Mouse (Mus musculus) liver, adult (tissue): ENCODE measurements around the gene Mertk.

Experiments used
- GATA4 ChIP-seq: IDR thresholded peaks from 2 replicates; pipeline ENCODE4 v1.6.1; 2014; ENCODE audit warnings: mild to moderate bottlenecking, low read length; ENCODE audit not compliant: insufficient replicate concordance

Mertk gene

DNA sequence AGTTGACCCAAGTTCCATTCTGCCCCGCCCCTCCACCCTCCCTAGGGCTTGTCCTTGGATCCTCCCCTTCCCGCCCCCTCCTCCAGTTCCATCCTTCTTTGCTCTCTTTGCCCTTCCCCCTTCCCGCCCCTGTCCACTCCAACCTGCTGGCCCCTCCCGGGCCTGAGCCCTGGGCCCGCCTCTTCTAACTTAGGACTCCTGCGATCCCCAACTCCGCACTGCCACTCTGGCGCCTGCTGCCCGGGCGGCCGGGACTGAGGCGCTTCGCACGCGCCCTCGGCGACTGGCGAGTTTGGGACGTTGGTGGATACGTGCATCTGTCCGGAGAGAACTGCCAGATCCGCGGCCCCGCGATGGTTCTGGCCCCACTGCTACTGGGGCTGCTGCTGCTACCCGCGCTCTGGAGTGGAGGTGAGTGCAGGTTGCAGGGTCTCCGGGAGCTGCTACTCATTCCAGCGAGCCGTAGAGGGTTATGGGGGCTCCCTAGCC lies at the start of gene Mertk:
Mertk (plus strand) TSS at position 264 of the 489 bp plus-strand sequence.
- no peak; the same call in 1 of the 2 replicates for TF ChIP-seq GATA4

DNA sequence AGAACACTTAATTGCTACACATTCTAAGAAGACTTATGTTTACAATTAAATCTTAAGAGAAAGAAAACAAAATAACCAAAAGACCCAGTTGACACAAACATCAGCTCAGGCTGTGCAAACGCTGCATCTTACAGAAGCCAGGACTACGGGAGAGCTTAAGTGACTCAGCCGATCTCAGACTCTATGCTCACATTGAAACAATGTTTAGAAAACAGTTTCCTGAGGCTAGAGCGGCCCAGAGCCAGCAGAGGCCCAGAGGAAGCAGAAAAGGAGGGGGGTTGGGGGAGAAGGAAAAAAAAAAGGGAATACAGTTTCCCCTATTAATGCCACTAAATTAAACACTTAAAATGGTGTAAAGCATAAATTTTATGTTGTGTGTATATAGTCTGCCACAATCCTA lies 18.1 kb upstream of the Mertk start:
- no peak for TF ChIP-seq GATA4

DNA sequence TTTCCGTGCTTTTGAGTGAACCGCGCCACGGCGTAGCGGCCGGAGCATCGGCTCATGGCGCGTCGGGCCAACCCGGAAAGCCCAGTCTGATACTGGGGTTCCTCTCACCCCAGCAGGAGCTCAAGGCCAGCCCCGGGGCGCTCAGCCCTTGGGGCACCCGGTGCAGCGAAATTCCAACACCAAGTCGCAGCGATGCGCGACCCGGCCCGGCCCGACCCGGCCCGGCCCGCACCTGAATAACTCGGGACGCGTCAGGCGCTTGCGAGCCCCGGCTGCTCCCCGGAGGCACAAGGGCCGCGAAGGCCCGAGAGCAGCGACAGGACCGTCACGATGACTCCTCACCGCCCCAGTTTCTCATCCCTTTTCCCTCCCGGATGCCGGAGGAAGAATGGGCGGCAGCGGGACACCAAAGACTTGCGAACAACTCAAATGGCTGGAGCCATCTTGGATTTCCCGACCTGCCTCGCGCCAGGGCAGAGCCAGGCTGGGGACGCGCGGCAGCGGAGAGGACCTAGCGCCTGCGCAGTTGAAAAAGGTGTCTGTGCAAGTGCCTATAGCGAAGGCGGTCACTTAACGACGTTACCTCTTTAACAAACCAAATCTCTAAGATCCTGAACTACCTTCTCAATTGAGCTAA lies 11.7 kb upstream of the Mertk start, which contains the start of gene Anapc1:
Anapc1 (minus strand) TSS at position 471 of the 637 bp plus-strand sequence.
- TF ChIP-seq GATA4: no peak; the same call in 1 of the 2 replicates

DNA sequence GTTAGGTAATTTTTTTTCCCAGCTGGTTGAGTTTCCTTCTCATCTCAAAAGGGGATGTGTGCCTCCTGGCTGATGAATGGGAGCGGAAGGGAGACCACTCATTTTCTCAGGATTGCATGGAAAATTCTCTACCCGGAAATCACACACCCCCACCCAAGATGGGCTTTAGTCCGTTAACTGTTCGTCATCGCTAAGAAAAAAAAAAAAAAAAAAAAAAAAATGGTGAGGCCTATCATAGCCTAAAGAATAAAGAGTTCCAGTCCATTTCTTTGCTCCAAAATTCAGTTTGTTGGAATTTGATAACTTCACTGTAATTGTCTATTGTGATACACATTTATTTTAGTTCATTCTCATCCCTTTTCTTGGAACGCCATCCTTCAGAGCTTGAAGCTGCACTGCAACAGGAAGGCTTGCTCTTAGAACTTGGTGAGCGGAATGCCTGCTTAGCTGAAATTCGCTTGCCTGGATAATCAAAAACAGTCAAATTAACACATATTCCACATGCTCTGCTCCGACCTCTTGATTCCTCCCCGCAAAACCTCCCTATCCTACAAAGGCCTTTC lies 11.1 kb upstream of the Mertk start:
- TF ChIP-seq GATA4: no peak

DNA sequence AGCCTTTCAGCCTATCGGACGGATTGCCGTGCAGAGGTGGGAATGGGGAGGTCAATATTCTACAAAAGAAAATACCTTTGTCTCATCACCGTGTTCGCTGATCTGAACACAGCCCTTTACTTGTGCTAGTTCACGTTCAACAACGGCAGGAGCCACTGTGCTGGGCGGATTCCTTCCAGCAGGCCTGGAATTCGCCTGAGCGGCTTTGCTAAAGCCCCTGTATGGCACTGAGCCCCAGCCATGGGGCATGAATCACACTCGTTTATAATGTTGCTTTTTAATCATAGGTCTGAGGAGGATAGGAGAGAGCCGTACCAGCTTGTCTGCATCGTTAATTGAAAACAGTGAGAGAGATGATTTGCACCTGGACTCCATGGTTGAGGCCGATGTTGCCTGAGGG lies 6.4 kb upstream of the Mertk start:
- no peak for TF ChIP-seq GATA4

DNA sequence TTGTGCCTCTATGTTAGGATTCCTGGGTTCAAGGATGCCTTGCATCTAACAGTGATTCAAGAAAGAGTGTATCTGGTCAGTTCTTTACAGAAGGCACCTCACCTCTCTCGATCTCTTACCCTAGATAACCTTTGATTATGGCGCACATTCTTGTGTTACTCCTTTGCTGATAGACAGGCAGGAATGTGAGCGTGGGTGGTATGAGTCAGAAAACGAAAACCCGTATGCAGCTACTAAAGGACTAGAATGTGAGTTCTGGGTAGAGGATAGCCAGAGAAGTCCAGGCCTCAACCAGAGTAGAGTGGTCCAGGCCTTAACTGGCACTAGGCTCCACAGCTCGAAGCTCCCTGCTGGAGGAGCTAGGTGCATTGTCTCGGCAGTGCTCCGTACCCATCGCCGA lies 6.0 kb upstream of the Mertk start:
- TF ChIP-seq GATA4: no peak

DNA sequence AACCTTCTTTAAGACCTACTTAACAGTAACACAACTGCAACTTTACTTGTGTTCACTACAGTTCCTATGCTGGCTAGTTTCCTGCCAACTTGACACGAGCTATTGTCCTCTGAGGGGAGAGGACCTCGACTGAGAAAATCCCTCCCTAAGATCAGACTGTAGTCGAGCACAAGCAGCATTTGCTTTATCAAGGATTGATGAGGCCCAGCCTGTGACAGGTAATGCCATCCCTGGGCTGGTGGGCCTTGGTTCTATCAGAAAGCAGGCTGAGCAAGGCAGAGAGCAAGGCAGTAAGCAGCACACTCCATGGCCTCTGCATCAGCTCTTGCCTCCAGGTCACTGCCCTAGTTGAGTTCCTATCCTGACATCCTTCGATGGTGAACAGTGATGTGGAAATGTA lies 5.5 kb upstream of the Mertk start:
- no peak for TF ChIP-seq GATA4

DNA sequence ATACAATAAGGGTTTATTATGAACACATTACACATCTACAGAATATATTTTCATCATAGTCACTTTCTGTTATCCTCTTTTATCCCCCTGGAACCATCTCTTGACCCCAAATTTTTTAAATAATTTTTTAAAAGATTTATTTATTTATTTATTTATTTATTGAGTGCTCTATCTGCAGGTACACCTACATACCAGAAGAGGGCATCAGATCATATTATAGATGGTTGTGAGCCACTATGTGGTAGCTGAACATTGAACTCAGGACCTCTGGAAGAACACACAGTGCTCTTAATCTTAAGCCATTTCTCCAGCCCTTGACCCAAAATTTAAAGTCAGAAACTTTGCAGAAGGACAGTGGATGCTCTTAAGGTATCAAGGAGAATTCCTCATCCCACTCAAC lies 4.2 kb upstream of the Mertk start:
- no peak for TF ChIP-seq GATA4

DNA sequence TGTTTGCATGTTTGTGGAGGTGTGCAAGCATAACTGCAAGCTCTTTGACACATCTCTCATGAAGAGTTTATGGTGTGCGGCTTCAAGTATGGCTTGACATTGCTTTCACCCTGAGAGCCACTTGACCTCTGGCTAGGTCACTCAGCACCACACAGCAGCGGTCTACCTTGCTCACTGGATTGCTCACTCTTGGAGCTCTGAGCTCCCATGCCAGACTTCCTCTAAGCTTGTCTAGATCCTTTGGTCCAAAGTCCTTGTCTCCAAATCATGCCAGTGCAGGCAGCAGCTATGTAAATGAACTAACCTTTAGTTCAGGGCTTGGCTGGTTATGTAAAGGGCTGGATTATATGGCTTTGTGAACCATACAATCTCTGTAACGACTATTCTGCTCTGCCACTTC lies 2.3 kb upstream of the Mertk start:
- no peak for TF ChIP-seq GATA4

DNA sequence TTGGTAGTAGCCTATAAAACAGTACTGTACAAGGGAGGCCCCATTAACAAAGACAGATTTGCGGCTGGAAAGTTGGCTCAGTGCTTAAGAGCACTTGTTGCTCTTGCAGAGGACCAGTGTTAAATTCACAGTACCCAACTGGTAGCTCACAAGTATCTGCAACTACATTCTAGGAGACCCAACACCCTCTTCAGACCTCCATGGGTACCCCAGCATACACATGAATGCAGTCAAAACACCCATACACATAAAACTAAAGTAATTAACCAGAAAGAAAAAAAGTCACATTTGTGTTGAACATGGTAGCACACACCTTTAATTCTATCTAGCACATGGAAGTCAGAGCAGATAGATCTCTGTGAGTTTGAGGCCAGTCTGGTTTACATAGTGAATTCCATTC lies 1.7 kb upstream of the Mertk start:
- TF ChIP-seq GATA4: no peak

DNA sequence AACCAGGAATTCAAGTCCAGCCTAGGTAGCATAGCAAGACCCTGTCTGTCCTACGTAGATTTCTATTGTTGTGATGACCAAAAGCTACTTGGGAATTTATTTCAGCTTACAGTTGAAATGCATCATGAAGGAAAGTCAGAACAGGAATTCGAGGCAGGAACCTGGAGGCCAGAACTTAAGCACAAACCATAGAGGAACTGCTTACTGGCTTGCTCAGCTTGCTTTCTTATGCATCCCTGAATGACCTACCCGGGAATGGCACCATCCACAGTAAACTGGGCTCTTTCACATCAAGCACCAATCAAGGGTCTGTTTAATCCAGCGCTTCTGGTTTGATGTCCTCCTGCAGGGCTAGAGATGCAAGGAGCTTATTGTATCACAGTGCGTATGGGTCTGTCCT lies 1.2 kb upstream of the Mertk start:
- TF ChIP-seq GATA4: no peak

DNA sequence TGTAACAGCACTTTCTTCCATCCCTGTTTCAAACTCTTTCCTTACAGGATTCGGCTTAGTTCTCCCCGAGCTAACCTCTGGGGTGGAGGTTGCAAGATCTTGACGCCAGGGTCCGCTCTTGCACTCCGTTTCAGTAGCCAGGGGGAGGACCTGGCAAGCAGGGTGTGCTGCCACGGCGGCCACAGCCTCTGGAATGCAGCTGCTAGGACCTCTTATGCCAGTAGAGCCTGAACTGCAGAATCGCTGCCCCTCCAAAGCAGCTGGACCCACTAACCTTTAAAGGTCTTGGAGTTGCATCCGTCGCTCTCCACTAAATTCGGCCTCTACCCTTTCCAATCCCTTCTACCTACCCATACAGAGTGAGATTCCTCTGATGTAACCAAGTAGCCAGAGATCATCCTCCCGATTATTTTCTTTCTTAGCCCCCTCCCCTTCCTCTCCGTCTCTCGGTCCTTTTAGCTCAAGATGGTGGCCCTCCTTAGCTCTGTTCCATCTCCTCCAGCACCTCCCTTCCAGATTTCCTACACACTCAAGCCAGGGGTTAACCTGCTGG lies 540 bp upstream of the Mertk start:
- TF ChIP-seq GATA4: peak; percentile 34; the same call in 1 of the 2 replicates

DNA sequence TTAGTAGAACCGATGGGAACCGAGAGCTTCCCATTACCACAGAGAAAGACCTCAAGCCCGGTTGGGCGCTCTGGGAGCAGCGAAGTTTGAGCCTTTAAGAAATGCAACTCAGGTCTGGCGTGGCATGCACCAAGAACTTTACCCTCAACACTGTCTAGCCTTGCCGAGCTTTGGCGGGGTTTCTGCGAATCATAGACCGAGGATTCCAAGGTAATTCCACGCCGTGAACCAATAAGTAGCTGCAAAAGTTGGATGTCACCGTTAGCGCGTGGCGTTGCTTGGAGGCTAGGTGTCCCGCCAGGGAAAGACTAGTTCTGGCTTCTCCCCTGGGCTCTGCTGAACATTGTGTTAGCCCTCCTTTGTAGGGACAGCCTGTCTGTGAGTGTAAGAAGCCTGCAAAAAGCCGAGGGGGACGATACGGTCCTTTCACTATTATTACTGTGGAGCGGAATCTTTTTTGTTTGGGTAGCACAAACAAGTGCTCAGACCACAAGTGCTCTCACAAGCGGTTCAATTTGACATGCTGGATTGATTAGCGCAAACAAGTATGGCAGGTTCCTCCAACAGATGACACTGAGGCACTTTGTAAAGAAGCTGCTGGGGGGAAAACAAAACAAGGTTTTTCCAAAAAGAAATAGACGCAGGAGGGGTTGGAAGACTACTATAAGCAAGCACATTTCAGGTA lies 587 bp downstream of the Mertk start:
- TF ChIP-seq GATA4: no peak

DNA sequence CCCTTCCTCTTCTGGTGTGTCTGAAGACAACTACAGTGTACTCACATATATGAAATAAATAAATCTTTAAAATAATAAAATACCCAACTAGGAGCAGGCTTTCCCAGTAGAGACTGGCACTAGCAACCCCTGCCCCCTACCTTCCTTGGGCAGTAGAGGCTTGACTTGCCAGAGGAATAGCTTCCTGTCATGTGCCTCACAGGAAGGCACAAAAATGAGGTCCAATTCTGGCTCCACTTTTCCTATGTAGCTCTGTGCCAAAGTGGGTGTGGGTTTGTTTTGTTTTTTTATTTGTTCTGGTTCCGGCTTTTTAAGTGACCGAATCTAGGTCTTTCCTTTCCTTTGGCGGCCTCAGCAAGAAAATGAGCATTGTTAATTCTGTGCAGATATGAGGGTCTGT lies 5.7 kb downstream of the Mertk start:
- TF ChIP-seq GATA4: no peak

DNA sequence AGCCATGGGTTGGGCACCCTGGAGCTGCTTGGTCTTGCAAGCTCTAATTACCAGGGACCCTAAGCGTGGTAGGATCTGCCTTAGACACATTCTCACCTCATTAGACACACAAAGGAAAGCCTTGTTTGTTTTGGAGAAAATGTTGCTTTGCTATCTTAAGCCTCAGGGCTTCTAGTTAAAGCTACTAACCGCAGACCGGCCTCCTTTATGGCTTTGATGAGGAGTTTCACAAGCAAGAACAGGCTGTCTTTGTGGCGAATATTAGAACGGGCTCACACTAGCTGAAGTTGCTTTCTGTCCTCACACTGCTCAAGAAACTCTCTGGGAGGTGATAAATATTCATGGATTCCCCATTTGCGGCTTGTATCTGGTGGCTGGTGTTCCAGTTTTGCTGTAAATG lies 10.5 kb downstream of the Mertk start:
- no peak for TF ChIP-seq GATA4

DNA sequence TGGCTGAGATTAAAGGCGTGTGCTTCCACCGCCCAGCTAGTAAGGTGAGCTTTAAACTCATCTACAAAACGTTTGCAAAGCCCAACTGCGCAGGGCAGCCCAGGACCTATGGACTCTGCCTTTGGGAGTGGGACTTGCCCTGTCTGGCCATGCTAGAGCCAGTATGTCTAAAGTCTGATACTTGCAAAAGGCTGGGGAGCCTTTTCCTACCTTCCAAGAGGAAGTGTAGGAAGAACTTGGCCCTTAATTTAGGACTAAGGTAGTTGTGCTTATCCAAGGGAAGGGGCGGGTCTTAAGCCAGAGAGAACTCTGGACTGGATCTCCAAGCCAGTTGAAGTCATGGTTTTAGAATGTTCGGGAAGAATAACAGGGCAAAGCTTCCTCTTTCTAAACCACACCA lies 11.9 kb downstream of the Mertk start:
- TF ChIP-seq GATA4: no peak
